Mouse (Mus musculus) limb, embryonic 11.5 days (tissue): ENCODE data around the gene Armc9. TPM values are rescaled to one million over a fixed set of nuclear protein-coding genes. Genes with fewer than 3 reads are reported as not detected.

Source experiments
- ATAC-seq: fragments of 200-750 bp; cut with Nextera tagmentation; 2 replicates; pipeline ENCODE4 v1.8.0; 2017; ENCODE audit warnings: low read depth; ENCODE audit not compliant: insufficient number of reproducible peaks, low FRiP score, low TSS enrichment
- DNase-seq: peaks from one replicate; pipeline ENCODE4 v3.0.0-alpha.2; 2015; ENCODE audit warnings: low spot score
- H3K27ac ChIP-seq: fragments of 300-500 bp; sonication (generic); replicated peaks from 2 replicates; pipeline ENCODE4 v1.5.1; 2014; ENCODE audit warnings: low read depth, mild to moderate bottlenecking, low read length
- H3K27me3 ChIP-seq: fragments of 300-500 bp; sonication (generic); 2 replicates; pipeline ENCODE4 v1.6.1; 2014; ENCODE audit warnings: mild to moderate bottlenecking, low read length, mixed read lengths; ENCODE audit not compliant: control insufficient read depth, insufficient read depth
- H3K36me3 ChIP-seq: fragments of 300-500 bp; sonication (generic); 2 replicates; pipeline ENCODE4 v1.6.1; 2014; ENCODE audit warnings: mild to moderate bottlenecking, low read length, moderate library complexity, mixed read lengths; ENCODE audit not compliant: control insufficient read depth, insufficient read depth
- H3K4me1 ChIP-seq: fragments of 300-500 bp; sonication (generic); 2 replicates; pipeline ENCODE4 v1.6.1; 2014; ENCODE audit warnings: low read length, mixed read lengths; ENCODE audit not compliant: control insufficient read depth, insufficient read depth
- H3K4me2 ChIP-seq: fragments of 300-500 bp; sonication (generic); 2 replicates; pipeline ENCODE4 v1.6.1; 2014; ENCODE audit warnings: low read depth, mild to moderate bottlenecking, moderate library complexity; ENCODE audit not compliant: severe bottlenecking
- H3K4me3 ChIP-seq: fragments of 300-500 bp; sonication (generic); 2 replicates; pipeline ENCODE4 v1.5.1; 2014; ENCODE audit warnings: low read depth, low read length
- H3K9ac ChIP-seq: fragments of 300-500 bp; sonication (generic); 2 replicates; pipeline ENCODE4 v1.6.1; 2014; ENCODE audit warnings: mild to moderate bottlenecking, low read length
- H3K9me3 ChIP-seq: fragments of 300-500 bp; sonication (generic); 2 replicates; pipeline ENCODE4 v1.6.1; 2016; ENCODE audit warnings: low read length; ENCODE audit not compliant: control insufficient read depth
- WGBS: fragments of 180-500 bp; shearing (Covaris S2); extraction: QIAGEN DNeasy Blood & Tissue Kit; methylation state at CpG from one replicate; pipeline ENCODE4 v1.1.7; 2014; 5-methylcytosine and 5-hydroxymethylcytosine counted together
- polyA plus RNA-seq: library from polyadenylated mRNA; unstranded; fragments of >200 nt; fragmentation: Nextera tagmentation; extraction: Ambion mirVana; gene quantifications from 2 replicates; pipeline ENCODE4 v1.2.1, GENCODE M21; 2014

Gene Armc9
- polyA plus RNA-seq, 1 experiment from 2014 or later, result 29.8 TPM

DNA sequence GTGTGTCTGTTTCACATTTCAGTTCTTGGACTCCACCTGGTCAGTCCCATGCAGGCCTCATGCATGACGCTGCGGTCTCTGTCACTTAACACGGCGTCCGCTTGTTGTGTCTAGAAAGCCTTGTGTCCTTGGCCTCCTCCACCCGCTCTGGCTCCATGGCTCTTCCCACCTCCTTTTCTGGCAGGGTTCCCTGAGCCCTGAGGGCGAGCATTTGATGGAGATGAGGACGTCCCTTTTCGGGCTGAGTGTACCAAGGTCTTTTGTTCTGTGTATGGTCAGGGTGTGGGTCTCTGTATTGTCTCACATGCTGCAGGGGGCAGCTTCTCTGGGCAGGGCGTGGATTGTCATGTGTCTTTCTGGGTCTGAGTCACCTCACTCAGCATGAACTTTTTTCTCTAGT, 81.9 kb downstream of the Armc9 start:
- DNase-seq (no peak), ATAC-seq (no peak)
- no peak overlapping the region for H3K4me2 ChIP-seq
- no peak overlapping the region for H3K27ac ChIP-seq
- 83% methylated on average over 10 of the region's 10 CpGs for WGBS
- H3K4me1 ChIP-seq, result no peaks in the 10 kb centered on the region
- no peak overlapping the region for H3K9ac ChIP-seq
- H3K9me3 ChIP-seq, result no peaks in the 10 kb centered on the region
- no peaks in the 10 kb centered on the region for H3K27me3 ChIP-seq
- H3K36me3 ChIP-seq, result no peaks in the 10 kb centered on the region
- no peak overlapping the region for H3K4me3 ChIP-seq

DNA sequence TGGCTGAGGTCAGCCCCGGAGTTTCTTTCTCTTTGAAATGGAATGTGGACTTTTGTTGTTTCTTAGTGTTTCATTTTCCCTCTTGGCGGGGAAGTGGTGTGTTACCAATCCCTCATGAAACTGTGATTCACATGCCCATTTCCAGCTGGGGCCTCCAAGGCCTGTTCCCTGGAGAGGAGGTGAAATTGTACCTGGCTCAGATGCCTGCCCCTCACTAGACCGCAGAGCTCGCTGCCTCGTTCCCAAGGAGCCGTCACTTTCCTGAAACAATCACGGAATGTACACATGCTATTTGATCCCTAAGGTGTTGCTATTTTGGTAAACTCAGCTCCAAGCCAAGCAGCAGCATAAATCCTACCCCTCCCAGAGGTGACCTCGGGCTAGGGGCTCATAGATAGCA, 84.4 kb downstream of the Armc9 start:
- no peaks in the 10 kb centered on the region for H3K9me3 ChIP-seq
- H3K9ac ChIP-seq, result no peak overlapping the region
- H3K36me3 ChIP-seq, result no peaks in the 10 kb centered on the region
- H3K27ac ChIP-seq, result no peak overlapping the region
- WGBS, result 73% methylated on average over 8 of the region's 8 CpGs
- H3K4me3 ChIP-seq, result no peak overlapping the region
- DNase-seq, result no peak
- no peaks in the 10 kb centered on the region for H3K4me1 ChIP-seq
- no peak for ATAC-seq
- H3K4me2 ChIP-seq, result no peak overlapping the region
- no peaks in the 10 kb centered on the region for H3K27me3 ChIP-seq

DNA sequence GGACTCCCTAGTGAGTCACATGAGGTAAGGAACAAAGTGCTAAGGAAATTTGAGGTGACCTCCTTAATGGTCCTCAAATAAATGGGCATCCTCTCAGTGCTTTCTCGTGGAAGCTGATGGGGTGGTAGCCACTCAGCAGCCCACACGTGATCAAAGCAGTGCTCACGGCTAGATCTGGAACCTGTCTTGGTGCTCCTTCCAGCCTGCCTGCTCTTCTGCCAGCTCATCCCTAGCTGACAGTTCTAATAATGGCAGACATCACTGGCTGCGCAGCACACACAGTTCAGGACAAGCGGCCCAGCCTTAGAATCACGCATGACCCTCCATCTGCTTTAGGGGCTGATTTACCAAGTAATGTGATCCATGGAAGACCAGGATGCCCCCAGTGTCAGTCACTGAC, 85.3 kb downstream of the Armc9 start:
- Histone ChIP-seq H3K9me3 (no peaks in the 10 kb centered on the region), H3K36me3 (no peaks in the 10 kb centered on the region; the same call in 1 of the 2 replicates), H3K4me1 (no peaks in the 10 kb centered on the region), H3K4me3 (no peak overlapping the region), H3K9ac (no peak overlapping the region), H3K4me2 (no peak overlapping the region), H3K27me3 (no peaks in the 10 kb centered on the region), H3K27ac (no peak overlapping the region)
- no peak for ATAC-seq
- WGBS, result 81% methylated on average over 6 of the region's 6 CpGs
- no peak for DNase-seq

DNA sequence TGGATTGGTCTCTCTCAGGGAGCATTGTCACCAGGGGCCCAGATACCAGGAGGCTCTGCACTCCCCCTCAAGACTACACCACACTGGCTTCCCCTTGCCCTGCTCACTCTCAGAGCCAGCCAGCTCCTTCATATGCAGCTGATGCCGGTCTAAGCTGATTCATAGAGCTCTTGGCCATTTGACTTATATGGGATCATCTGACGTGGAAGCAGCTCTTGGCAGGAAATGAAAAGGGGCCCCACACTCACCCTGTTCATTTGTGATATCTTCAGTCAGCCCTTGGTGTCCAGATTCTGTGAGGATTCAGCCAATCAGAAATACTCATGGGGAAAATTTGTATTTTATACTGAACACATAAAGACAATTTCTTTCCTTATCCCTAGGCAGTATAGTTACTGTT, 86.4 kb downstream of the Armc9 start:
- no peaks in the 10 kb centered on the region; the same call in 1 of the 2 replicates for H3K36me3 ChIP-seq
- H3K4me1 ChIP-seq, result no peaks in the 10 kb centered on the region
- 76% methylated on average over 2 of the region's 2 CpGs for WGBS
- H3K27ac ChIP-seq, result no peak overlapping the region
- DNase-seq, result no peak
- no peak overlapping the region for H3K4me2 ChIP-seq
- H3K4me3 ChIP-seq, result no peak overlapping the region
- H3K9me3 ChIP-seq, result no peaks in the 10 kb centered on the region
- no peaks in the 10 kb centered on the region for H3K27me3 ChIP-seq
- no peak overlapping the region for H3K9ac ChIP-seq
- ATAC-seq, result no peak

DNA sequence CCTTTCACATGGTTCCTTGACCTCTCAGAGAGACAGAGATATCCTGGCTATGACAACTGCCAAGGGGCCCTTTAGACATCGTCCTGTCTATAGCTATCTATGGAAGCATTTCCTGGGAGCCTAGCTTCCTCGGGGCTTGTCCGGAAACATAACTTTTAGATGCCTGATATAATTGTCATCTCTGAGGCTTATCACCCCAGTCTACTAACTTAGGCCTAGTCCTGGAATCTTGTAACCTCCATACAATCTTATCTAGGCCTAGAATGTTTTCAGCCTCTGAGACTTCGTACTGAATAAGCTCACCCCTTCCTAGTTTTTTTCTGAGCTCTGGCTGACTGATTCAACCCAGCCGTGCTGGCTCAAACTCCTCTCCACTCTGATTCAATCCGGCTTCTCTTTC, 88.9 kb downstream of the Armc9 start:
- no peak overlapping the region for H3K9ac ChIP-seq
- ATAC-seq, result no peak
- H3K36me3 ChIP-seq, result no peaks in the 10 kb centered on the region; the same call in 1 of the 2 replicates
- H3K27me3 ChIP-seq, result no peaks in the 10 kb centered on the region
- no peak overlapping the region for H3K27ac ChIP-seq
- H3K9me3 ChIP-seq, result no peaks in the 10 kb centered on the region
- H3K4me3 ChIP-seq, result no peak overlapping the region
- WGBS, result 90% methylated on average over 6 of the region's 6 CpGs
- H3K4me2 ChIP-seq, result no peak overlapping the region
- no peak for DNase-seq
- no peaks in the 10 kb centered on the region for H3K4me1 ChIP-seq

DNA sequence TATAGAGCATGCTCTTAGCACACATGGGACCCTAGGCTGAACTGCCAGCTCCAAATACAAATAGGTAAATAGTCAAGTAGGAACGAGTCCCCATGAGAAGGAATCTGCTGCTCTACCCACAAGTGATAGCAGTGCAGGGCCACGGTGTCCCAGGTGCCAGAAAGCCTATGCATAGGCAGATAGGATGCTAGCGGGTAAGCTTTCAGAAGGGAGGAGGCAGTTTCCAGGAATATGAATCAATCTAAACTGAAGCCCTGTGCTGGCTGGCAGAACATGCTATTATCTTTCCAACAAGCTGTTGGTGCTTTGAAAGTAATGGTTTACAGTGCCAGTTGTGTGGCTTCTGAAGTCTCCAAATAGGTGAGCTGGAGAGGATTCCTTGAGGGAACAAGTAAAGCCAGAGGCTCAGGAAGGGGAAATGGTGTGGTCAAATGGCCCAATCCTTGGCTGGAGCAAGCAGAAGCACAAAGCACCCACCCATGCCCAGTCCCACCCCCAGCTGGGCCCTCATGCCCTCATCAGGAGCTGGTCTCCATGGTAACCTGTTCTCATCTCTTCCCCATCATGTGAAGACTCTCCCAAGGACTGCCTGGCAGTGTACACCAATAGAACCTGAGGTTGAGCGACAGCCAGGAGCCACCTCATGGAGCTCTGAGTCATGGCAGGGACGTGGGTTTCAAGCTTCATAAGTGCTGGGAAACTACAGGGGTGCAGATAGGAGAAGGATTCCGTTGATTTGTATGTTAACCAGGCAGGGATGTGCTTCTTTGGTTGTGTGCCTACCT, 90.9 kb downstream of the Armc9 start:
- no peak overlapping the region for H3K4me3 ChIP-seq
- no peak overlapping the region for H3K27ac ChIP-seq
- H3K27me3 ChIP-seq, result no peaks in the 10 kb centered on the region
- H3K36me3 ChIP-seq, result no peaks in the 10 kb centered on the region; the same call in 1 of the 2 replicates
- no peak for DNase-seq
- H3K9me3 ChIP-seq, result no peaks in the 10 kb centered on the region
- ATAC-seq, result no peak
- no peak overlapping the region for H3K9ac ChIP-seq
- no peak overlapping the region for H3K4me2 ChIP-seq
- 88% methylated on average over 6 of the region's 6 CpGs for WGBS
- no peaks in the 10 kb centered on the region for H3K4me1 ChIP-seq

DNA sequence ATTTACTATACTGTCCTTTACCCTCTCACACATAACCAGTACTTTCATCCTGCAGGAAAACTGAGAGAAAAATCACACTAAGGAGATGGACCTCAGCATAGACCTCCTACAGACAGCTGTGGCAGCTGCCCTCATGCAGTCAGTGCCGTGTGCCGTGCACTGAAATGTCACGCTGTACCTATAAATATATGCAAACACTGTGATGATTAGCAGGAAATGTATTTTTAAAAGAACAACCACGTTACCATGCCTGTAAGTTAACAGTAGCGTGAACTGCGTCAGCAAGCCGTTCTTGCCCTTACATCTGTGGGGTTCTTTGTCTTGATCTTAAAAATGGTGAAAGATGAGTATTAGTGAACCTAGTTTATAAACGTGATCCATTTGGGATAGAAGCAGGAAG, 98.8 kb downstream of the Armc9 start:
- DNase-seq (no peak), ATAC-seq (no peak)
- H3K27me3 ChIP-seq, result no peaks in the 10 kb centered on the region
- H3K9me3 ChIP-seq, result no peaks in the 10 kb centered on the region
- 94% methylated on average over 8 of the region's 8 CpGs for WGBS
- no peak overlapping the region for H3K4me3 ChIP-seq
- H3K4me2 ChIP-seq, result no peak overlapping the region
- H3K4me1 ChIP-seq, result no peaks in the 10 kb centered on the region
- no peak overlapping the region for H3K9ac ChIP-seq
- no peak overlapping the region for H3K27ac ChIP-seq
- no peaks in the 10 kb centered on the region for H3K36me3 ChIP-seq

DNA sequence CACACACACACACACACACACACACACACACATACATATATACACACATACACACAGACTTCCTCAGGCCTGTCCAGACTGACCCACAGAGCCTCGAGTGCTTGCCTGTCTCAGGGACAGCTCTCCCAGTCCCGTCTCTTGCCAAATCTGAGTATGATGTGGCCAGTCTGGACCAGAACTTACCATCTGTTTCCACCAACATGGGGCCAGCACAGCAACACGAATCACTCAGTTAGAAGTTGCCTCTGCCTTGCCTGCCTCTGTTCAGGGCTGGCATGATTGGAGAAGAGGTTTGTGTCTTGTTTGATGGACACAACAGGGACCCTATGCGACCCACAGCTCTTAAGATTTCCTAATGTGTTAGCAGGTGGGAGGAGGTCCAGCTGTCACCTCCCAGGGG, 101.7 kb downstream of the Armc9 start:
- no peaks in the 10 kb centered on the region for H3K27me3 ChIP-seq
- no peak overlapping the region for H3K4me2 ChIP-seq
- no peak overlapping the region for H3K9ac ChIP-seq
- H3K4me1 ChIP-seq, result no peaks in the 10 kb centered on the region
- no peaks in the 10 kb centered on the region for H3K36me3 ChIP-seq
- no peaks in the 10 kb centered on the region for H3K9me3 ChIP-seq
- H3K27ac ChIP-seq, result no peak overlapping the region
- ATAC-seq (no peak), DNase-seq (no peak)
- WGBS, result 68% methylated on average over 4 of the region's 4 CpGs
- no peak overlapping the region for H3K4me3 ChIP-seq

DNA sequence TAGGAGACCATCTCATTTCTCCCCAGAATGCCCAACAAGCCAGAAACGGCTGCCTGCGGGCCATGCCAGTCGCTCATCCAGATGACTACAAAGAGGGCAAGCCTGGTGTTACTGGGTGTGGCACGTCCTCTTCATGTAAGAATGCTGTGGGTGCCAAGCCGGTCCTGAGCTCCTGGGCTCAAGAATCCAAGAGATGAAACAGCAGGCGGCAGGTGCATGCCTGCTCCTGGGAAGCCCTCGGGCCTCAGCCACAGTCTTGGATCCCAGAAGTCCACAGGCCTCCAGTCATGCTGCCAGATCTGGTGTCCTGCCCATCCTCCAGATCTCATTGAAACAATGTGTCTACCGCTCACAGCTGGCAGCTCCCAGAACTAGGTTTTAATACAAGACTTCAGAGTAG, 102.6 kb downstream of the Armc9 start:
- WGBS, result 85% methylated on average over 8 of the region's 8 CpGs
- no peak for ATAC-seq
- Histone ChIP-seq H3K4me3 (no peak overlapping the region), H3K4me1 (no peaks in the 10 kb centered on the region), H3K4me2 (no peak overlapping the region), H3K27me3 (no peaks in the 10 kb centered on the region), H3K9me3 (no peaks in the 10 kb centered on the region), H3K27ac (no peak overlapping the region), H3K36me3 (no peaks in the 10 kb centered on the region), H3K9ac (no peak overlapping the region)
- DNase-seq, result no peak
